Mouse (Mus musculus): ENCODE data around the gene Fam208b.

- TF ChIP-seq POLR2A (IDR thresholded peaks at IDR 0.05; ENCODE audit: extremely low read depth, insufficient read depth, low read length) (no peak), CTCF (IDR thresholded peaks at IDR 0.05; ENCODE audit: low read depth, low read length) (no peak)
Observed at GRCm38 (mm10) chr13:3627139-3627538, 16.2 kb upstream of the Fam208b start.

All from liver, adult 2 months (tissue).